Mouse (Mus musculus) hindbrain, embryonic 13.5 days (tissue): ENCODE data around the gene Rasl2-9. TPM values are rescaled to one million over a fixed set of nuclear protein-coding genes. Genes with fewer than 3 reads are reported as not detected.

Source experiments
- ATAC-seq: fragments of 200-750 bp; cut with Nextera tagmentation; 2 replicates; pipeline ENCODE4 v1.8.0; 2017; ENCODE audit warnings: moderate TSS enrichment; ENCODE audit not compliant: low FRiP score
- H3K27ac ChIP-seq: fragments of 300-500 bp; sonication (generic); 2 replicates; pipeline ENCODE4 v1.5.1; 2015; ENCODE audit warnings: inconsistent platforms, mild to moderate bottlenecking, moderate library complexity
- H3K27me3 ChIP-seq: fragments of 300-500 bp; sonication (generic); 2 replicates; pipeline ENCODE4 v1.6.1; 2015; ENCODE audit warnings: mild to moderate bottlenecking, inconsistent platforms
- H3K36me3 ChIP-seq: fragments of 300-500 bp; sonication (generic); 2 replicates; pipeline ENCODE4 v1.6.1; 2015; ENCODE audit warnings: mild to moderate bottlenecking, inconsistent platforms
- H3K4me1 ChIP-seq: fragments of 300-500 bp; sonication (generic); replicated peaks from 2 replicates; pipeline ENCODE4 v1.6.1; 2015; ENCODE audit warnings: inconsistent platforms
- H3K4me2 ChIP-seq: fragments of 300-500 bp; sonication (generic); 2 replicates; pipeline ENCODE4 v1.6.1; 2015; ENCODE audit warnings: inconsistent platforms, mild to moderate bottlenecking, moderate library complexity
- H3K4me3 ChIP-seq: fragments of 300-500 bp; sonication (generic); 2 replicates; pipeline ENCODE4 v1.5.1; 2015; ENCODE audit warnings: mild to moderate bottlenecking, inconsistent platforms
- H3K9ac ChIP-seq: fragments of 300-500 bp; sonication (generic); 2 replicates; pipeline ENCODE4 v1.6.1; 2015; ENCODE audit warnings: mild to moderate bottlenecking, inconsistent platforms
- H3K9me3 ChIP-seq: fragments of 300-500 bp; sonication (generic); 2 replicates; pipeline ENCODE4 v1.6.1; 2016; ENCODE audit warnings: inconsistent platforms
- WGBS: fragments of 180-500 bp; shearing (Covaris S2); methylation state at CpG from one replicate; pipeline ENCODE4 v1.1.7; 2015; 5-methylcytosine and 5-hydroxymethylcytosine counted together
- polyA plus RNA-seq: library from polyadenylated mRNA; unstranded; fragments of >200 nt; fragmentation: Nextera tagmentation; extraction: Ambion mirVana; gene quantifications from 2 replicates; pipeline ENCODE4 v1.2.1, GENCODE M21; 2015

Rasl2-9 gene
- polyA plus RNA-seq, 1 experiment from 2014 or later, result 0.22 TPM

DNA sequence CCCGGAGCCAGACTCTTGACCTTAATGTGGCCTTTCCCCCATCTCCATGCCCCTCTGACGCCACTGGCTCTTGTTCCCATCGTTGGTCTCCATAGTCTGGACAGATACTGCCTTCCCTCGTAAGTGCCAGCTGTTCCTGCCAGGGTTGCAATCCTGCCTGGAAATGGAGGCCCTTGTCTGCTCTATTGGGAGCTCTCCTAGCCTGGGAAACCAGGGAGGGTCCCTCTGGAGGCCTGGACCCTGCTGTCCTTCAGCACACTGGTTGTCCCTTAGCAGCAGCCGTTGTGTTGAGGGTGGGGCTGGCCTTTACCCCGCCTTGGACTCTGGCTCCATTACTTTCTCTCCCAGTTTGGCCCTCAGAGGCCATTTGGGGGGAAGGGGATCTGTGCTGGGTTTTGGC lies 33.4 kb downstream of the Rasl2-9 start:
- Histone ChIP-seq H3K36me3 (peaks cover 78% of the 10 kb centered on the region), H3K27ac (no peak overlapping the region)
- 87% methylated on average over 6 of the region's 6 CpGs for WGBS

DNA sequence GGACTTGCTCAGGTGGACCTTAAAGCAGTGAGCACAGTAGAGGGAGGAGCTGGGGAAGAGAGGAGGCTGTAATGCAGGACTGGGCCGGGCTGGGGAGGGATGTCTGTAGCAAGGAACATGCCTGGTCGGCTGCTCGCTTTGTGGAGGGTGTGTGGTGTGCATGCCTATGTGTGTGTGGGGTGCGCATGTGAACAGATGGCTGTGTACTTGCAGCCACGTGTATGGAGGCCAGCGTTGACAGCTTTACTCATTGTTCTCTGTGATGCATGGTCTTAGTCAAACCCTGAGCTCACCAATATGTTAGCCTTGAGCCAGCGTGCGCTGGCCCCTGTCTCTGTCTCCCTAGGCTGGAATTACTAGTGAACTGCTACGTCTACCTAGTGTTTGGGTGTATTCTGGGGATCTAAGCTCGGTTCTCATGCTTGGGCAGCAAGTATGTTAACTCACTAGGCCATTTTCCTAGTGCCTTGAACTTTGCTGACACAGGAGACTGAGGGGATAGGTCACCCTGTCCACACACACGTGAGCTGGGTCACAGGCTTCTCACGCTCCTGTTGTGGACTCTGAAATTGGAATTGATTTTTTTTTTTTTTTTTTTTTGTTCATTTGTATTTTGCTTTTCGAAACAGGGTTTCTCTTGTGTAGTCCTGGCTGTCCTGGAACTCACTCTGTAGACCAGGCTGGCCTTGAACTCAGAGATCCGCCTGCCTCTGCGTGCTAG lies 34.6 kb downstream of the Rasl2-9 start:
- H3K4me1 ChIP-seq, result peaks cover 4% of the 10 kb centered on the region; the same call in 1 of the 2 replicates
- H3K36me3 ChIP-seq, result peaks cover 76% of the 10 kb centered on the region
- ATAC-seq, result no peak
- H3K9me3 ChIP-seq, result no peaks in the 10 kb centered on the region
- peak overlapping the region; percentile 19; the same call in 1 of the 2 replicates for H3K9ac ChIP-seq
- WGBS, result 91% methylated on average over 15 of the region's 15 CpGs
- no peak overlapping the region for H3K4me2 ChIP-seq
- H3K27ac ChIP-seq, result no peak overlapping the region
- H3K27me3 ChIP-seq, result no peaks in the 10 kb centered on the region
- H3K4me3 ChIP-seq, result no peak overlapping the region

More for the DNA sequence above, 33.4 kb downstream of the Rasl2-9 start:
- no peaks in the 10 kb centered on the region for H3K4me1 ChIP-seq
- ATAC-seq, result no peak
- H3K9ac ChIP-seq, result no peak overlapping the region
- H3K4me3 ChIP-seq, result no peak overlapping the region
- no peaks in the 10 kb centered on the region for H3K9me3 ChIP-seq
- H3K4me2 ChIP-seq, result no peak overlapping the region
- no peaks in the 10 kb centered on the region for H3K27me3 ChIP-seq

DNA sequence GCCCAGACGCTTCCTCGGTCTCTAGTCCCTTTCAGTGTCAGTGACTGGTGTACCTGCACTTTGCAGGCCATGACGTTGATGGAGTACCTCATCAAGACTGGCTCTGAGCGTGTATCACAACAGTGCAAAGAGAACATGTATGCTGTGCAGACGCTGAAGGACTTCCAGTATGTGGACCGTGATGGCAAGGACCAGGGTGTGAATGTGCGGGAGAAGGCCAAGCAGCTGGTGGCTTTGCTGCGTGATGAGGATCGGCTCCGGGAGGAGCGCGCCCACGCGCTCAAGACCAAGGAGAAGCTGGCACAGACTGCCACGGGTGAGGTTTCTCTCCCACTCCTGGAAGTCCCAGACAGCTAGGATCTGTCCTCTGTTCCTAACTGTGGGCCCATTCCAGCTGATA lies 35.9 kb downstream of the Rasl2-9 start:
- H3K4me3 ChIP-seq, result no peak overlapping the region
- H3K27ac ChIP-seq, result no peak overlapping the region
- peaks cover 74% of the 10 kb centered on the region for H3K36me3 ChIP-seq
- H3K4me1 ChIP-seq, result peaks cover 8% of the 10 kb centered on the region; the same call in 1 of the 2 replicates
- no peak overlapping the region for H3K9ac ChIP-seq
- no peak for ATAC-seq
- 95% methylated on average over 15 of the region's 15 CpGs for WGBS
- no peak overlapping the region for H3K4me2 ChIP-seq
- H3K27me3 ChIP-seq, result no peaks in the 10 kb centered on the region
- no peaks in the 10 kb centered on the region for H3K9me3 ChIP-seq

- 92% methylated on average over 4 of the region's 4 CpGs for WGBS
- Histone ChIP-seq H3K27ac (no peak overlapping the region), H3K9ac (0 out of 2 replicates have a peak overlapping the region, but pooled peaks have one; percentile 31), H3K4me1 (peaks cover 25% of the 10 kb centered on the region), H3K27me3 (no peaks in the 10 kb centered on the region), H3K36me3 (peaks cover 64% of the 10 kb centered on the region), H3K4me2 (no peak overlapping the region), H3K4me3 (no peak overlapping the region), H3K9me3 (no peaks in the 10 kb centered on the region)
- ATAC-seq, result no peak
These were observed 37.9 kb downstream of the Rasl2-9 start for GRCm38 (mm10) chr7:5087886-5088285.

DNA sequence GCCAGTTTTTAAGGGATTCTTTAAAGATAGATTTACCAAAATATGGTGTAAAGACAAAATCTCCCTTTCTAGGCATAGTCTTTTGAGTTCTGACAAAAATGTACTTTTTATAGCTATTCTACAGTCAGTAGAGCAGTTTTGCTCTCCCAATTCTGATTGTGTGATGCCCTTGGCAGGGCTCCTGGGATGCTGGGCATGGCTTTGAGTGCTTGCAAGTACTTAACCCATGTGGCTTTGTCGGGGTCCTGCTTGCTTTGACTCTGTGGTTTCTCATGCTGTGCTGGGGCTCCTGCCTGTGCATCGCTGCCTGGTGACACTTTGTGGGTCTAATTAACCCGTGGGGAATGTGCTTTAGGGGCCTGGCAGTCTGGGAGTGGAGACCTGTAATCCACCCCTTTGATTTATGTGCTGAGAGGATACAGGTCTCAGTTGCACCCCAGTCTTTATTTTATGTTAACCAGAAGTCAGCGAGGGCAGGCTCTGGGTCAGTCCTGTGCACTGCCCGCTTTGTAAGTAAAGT lies 38.8 kb downstream of the Rasl2-9 start:
- no peak overlapping the region for H3K4me3 ChIP-seq
- no peak overlapping the region for H3K27ac ChIP-seq
- no peak overlapping the region for H3K4me2 ChIP-seq
- no peaks in the 10 kb centered on the region for H3K27me3 ChIP-seq
- H3K4me1 ChIP-seq, result peaks cover 32% of the 10 kb centered on the region
- 82% methylated on average over 5 of the region's 5 CpGs for WGBS
- no peaks in the 10 kb centered on the region for H3K9me3 ChIP-seq
- no peak overlapping the region for H3K9ac ChIP-seq
- peaks cover 55% of the 10 kb centered on the region for H3K36me3 ChIP-seq
- ATAC-seq, result no peak

- Histone ChIP-seq H3K4me1 (peaks cover 46% of the 10 kb centered on the region), H3K4me2 (no peak overlapping the region), H3K27me3 (no peaks in the 10 kb centered on the region), H3K36me3 (peaks cover 44% of the 10 kb centered on the region), H3K4me3 (no peak overlapping the region), H3K9ac (no peak overlapping the region), H3K9me3 (no peaks in the 10 kb centered on the region), H3K27ac (no peak overlapping the region)
- no peak for ATAC-seq
- WGBS, result 90% methylated on average over 1 of the region's 1 CpGs
These were observed 40.2 kb downstream of the Rasl2-9 start for GRCm38 (mm10) chr7:5085512-5085911.

GRCm38 (mm10) chr7:5083325-5084105 lies 42.2 kb downstream of the Rasl2-9 start:
- Histone ChIP-seq H3K4me2 (no peak overlapping the region), H3K9me3 (no peaks in the 10 kb centered on the region), H3K27me3 (no peaks in the 10 kb centered on the region), H3K9ac (no peak overlapping the region), H3K4me3 (no peak overlapping the region), H3K27ac (no peak overlapping the region), H3K36me3 (peaks cover 42% of the 10 kb centered on the region), H3K4me1 (peaks cover 46% of the 10 kb centered on the region)
- no peak for ATAC-seq
- 94% methylated on average over 18 of the region's 18 CpGs for WGBS

DNA sequence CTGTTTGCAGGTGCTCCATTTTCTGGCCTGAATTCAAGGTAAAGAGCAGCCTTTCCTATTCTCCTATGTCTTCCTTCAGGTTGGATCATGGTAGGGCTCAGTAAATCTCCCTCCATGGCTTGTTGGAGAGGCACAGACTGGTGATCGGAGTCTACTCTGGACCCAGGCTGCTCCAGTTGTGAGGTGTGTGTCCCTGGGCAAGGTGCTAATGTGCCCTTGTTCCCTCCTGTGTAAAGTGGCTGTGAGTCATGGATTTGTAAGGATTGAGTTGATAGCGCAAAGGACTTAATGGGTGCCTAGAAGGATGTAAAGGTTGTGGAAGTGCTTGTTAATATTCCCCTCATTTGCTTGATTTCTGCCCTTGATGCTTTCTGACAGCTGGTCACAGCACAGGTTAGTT lies 43.8 kb downstream of the Rasl2-9 start:
- Histone ChIP-seq H3K4me2 (peak overlapping the region; percentile 93; the same call in 1 of the 2 replicates), H3K27ac (no peak overlapping the region), H3K9ac (0 out of 2 replicates have a peak overlapping the region, but pooled peaks have one; percentile 98), H3K4me1 (peaks cover 46% of the 10 kb centered on the region), H3K36me3 (peaks cover 47% of the 10 kb centered on the region), H3K27me3 (no peaks in the 10 kb centered on the region), H3K4me3 (peak overlapping the region; percentile 9; the same call in 1 of the 2 replicates), H3K9me3 (no peaks in the 10 kb centered on the region)
- WGBS, result 93% methylated on average over 2 of the region's 2 CpGs
- no peak for ATAC-seq

DNA sequence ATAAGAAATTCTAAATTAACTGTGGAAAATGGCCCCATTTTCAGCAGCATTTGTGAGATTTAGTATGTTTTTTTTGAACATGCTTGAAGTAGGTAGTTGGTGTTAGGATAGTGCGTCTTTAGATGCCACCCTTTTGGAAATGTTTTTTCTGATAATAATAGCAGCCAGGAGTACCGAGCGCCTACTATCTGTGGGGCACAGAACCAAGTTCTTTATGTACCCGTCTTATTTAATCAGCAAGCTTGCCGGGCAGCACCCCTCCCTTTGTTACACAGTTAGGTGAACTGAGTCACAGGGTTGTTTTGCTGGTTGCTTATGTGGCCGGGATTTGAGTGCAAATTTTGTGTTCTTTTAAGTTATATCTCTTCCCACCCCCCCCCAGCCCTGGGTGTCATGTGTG lies 44.5 kb downstream of the Rasl2-9 start:
- ATAC-seq, result no peak
- H3K27ac ChIP-seq, result no peak overlapping the region
- H3K4me2 ChIP-seq, result peak overlapping the region; percentile 93
- WGBS, result 68% methylated on average over 6 of the region's 6 CpGs
- no peaks in the 10 kb centered on the region for H3K9me3 ChIP-seq
- no peaks in the 10 kb centered on the region for H3K27me3 ChIP-seq
- H3K9ac ChIP-seq, result peak overlapping the region; percentile 98
- H3K4me3 ChIP-seq, result peak overlapping the region; percentile 99
- peaks cover 51% of the 10 kb centered on the region for H3K36me3 ChIP-seq
- peaks cover 43% of the 10 kb centered on the region for H3K4me1 ChIP-seq

DNA sequence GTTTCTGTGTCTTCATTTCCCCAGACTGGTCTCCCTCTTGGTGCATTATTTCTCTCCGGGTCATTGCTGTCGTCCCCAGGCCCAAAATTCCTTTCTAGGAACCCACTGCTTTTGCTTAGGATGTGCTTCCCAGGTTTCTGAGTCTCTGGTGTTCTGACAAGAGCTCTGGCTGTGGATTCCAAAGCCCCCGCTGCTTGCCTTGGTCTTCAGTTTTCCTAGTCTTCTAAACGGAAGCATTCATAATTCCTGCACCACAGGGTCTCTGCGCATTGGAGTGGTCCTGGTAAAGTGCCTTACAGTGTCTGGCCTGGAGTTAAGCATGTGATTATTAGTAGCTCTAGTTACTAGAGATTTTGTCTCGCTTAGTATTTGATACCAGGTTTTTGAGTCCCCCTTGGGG lies 44.9 kb downstream of the Rasl2-9 start:
- H3K27ac ChIP-seq, result peak overlapping the region; percentile 93
- H3K9ac ChIP-seq, result peak overlapping the region; percentile 98
- H3K36me3 ChIP-seq, result peaks cover 50% of the 10 kb centered on the region
- peak overlapping the region; percentile 99 for H3K4me3 ChIP-seq
- H3K4me1 ChIP-seq, result peaks cover 40% of the 10 kb centered on the region
- no peaks in the 10 kb centered on the region for H3K27me3 ChIP-seq
- H3K9me3 ChIP-seq, result no peaks in the 10 kb centered on the region
- WGBS, result 21% methylated on average over 6 of the region's 6 CpGs
- no peak for ATAC-seq
- peak overlapping the region; percentile 93 for H3K4me2 ChIP-seq

DNA sequence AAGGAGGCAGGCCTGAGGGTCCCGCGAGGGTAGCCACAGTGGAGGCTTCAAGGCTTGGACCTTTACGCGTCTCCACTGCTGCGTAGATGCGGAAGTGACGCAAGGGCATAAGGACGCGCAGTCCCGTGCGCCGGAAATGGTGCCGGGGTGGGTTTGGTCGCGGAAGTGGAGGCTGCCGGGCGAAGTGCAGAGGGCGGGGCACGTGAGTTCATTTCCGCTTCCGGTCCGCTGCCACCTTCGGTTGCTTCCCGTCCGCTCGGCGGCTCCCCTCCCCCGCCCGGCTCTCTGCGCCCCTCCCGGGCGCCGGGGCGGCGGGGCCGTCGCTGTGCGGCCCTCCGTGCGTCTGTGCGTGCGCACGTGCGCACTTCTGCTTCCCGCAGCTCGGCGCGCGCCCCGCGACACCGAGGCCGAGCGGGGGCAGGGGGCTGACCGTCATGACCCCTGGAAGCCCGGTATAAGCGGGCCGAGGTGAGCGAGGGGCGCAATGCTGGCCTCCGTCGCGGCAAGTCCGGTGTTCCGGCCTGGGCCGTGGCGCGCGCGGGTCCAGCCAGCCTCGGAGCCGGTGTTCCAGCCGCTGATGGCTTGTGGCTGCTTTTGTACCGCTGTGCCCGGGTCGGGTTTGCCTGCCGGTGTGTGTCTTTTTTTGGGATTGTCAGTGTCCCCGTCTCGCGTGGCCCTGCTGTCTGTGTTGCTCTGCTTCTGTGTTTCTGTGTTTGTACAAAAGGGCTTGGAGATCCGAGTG lies 45.6 kb downstream of the Rasl2-9 start, which contains the start of gene Epn1:
Epn1 (plus strand) TSS at position 226 of the 742 bp plus-strand sequence.
- no peaks in the 10 kb centered on the region for H3K9me3 ChIP-seq
- ATAC-seq, result peak; percentile 96
- peaks cover 40% of the 10 kb centered on the region for H3K4me1 ChIP-seq
- H3K27ac ChIP-seq, result peak within 1 kb of the TSS; percentile 93
- under 1% methylated on average over 81 of the region's 81 CpGs for WGBS
- H3K4me2 ChIP-seq, result peak within 1 kb of the TSS; percentile 93
- peak within 1 kb of the TSS; percentile 98 for H3K9ac ChIP-seq
- H3K36me3 ChIP-seq, result peaks cover 50% of the 10 kb centered on the region
- peak within 1 kb of the TSS; percentile 99 for H3K4me3 ChIP-seq
- no peaks in the 10 kb centered on the region for H3K27me3 ChIP-seq
